Mouse (Mus musculus) cerebellum, postnatal 14 days (tissue): Measurements from ENCODE around the gene Vamp1.

Experiments
- DNase-seq, 2 experiments: peaks; one replicate each; pipeline ENCODE4 v3.0.0; 2021; ENCODE audit warnings: mixed read lengths in 2 of 2

The Vamp1 gene

DNA sequence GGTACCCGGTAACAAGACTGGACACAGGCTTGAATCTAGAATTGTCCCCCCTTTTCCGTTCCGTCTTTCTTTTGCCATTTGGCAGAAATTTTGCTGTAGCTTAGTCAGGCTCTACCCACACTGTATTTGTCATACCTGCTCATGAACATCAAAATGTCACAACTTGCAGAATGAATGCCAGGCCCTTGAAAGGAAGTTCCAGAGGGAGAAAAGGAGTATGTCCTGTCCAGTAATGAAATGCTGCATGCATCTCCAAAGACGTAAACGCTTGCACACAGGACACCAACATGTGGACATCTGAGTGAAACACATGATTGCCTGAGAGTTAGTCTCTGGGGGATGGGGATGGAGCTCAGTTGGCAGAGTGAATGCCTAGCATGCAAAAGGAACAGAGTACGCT is 1.6 kb upstream of the Vamp1 start:
- DNase-seq = no peak

GRCm38 (mm10) chr6:125216898-125217297 is 1.5 kb downstream of the Vamp1 start:
- peak in 1 of 2 experiments; percentile 38 for DNase-seq

- no peak for DNase-seq
These were observed 2.5 kb downstream of the Vamp1 start for GRCm38 (mm10) chr6:125217899-125218298.

DNA sequence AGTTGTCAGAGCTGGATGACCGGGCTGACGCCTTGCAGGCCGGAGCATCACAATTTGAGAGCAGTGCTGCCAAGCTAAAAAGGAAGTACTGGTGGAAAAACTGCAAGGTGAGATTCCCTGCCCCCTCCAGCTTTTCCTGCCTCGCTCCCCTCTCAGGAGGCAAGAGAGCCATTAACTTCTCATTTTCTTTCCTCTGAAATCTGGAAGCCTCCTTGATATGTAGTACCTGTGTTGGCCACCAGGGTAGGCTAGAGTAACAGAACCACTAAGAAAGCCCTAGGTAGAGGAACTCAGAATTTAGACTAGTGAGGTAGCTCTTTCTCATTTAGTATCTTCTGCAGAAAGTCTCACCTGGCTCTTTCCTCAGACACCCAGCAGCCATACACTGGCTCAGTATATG is 3.6 kb downstream of the Vamp1 start:
- DNase-seq = peak; percentile 77 to 81

DNA sequence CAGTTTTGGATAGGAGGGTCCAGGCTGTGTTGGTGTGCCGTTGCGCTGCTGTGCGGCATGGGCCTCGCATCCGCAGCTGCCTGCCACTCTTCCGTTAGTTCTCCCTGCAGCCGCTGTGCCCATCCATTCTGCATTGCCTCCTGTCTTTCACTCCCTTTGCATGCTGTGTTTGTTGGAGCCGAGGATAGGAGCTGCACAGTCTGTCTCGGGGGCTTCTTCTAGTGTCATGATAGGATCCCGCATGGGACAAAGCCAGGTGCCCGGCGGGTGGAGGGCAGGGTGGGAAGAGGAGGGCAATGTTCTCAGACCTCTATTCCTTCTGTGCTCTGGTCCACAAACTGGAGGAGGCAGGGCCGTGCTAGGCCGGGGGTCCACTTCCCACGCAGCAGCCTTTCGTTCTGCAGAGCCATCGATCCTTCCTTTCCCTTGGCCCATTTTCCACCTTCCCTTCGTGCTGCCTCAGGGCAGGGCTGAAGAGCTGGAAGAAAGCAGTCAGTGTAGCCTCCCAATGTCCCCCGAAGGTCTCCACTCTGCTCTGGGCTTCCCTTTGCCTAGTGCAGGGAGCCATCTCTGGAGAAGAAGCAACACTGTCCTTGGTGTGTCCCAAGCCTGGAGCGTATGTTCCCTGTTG is 5.9 kb downstream of the Vamp1 start:
- DNase-seq = no peak

DNA sequence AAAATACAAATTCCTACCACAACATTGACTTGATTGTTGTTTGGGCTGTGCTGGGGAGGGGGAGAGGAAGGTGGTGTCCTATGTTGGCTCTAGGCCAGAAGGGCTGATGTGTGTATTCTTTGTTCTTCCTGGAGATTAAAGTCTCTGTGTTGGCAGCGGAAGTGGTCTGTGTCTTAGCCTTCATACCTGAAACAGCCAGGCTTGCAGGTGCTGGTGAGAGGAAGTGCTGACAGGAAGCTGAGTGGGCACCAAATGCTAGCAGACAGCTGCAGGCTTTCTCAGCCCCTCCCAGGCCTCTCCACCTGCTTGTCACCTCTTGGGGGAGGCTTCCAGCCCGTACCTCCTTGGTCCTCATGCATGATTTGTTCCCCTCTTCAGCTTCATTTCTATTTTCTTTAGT is 6.8 kb downstream of the Vamp1 start:
- no peak for DNase-seq

- no peak for DNase-seq
These were observed 7.2 kb downstream of the Vamp1 start for GRCm38 (mm10) chr6:125222577-125222976.

- DNase-seq = no peak
These were observed 10.3 kb downstream of the Vamp1 start for GRCm38 (mm10) chr6:125225518-125226115.

DNA sequence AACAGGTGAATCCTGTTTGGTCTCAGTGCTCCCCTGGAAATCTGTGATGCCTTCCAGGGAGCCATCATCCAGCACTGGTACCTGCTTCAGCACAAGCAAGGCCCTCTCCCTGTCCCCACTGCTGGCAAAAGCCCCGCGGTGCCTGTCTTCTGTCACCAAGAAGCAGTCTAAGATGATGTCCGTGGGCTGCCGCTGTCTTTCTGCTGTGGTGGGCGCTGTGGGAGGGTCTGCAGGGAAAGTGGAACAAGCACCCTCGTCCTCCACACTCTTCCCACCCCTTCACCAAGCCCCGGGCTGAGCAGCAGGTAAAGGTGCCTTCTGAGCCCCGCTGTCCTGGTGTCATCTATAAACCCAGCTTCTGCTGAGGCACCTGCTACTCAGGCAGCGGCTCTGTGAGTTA is 15.2 kb downstream of the Vamp1 start:
- no peak for DNase-seq

DNA sequence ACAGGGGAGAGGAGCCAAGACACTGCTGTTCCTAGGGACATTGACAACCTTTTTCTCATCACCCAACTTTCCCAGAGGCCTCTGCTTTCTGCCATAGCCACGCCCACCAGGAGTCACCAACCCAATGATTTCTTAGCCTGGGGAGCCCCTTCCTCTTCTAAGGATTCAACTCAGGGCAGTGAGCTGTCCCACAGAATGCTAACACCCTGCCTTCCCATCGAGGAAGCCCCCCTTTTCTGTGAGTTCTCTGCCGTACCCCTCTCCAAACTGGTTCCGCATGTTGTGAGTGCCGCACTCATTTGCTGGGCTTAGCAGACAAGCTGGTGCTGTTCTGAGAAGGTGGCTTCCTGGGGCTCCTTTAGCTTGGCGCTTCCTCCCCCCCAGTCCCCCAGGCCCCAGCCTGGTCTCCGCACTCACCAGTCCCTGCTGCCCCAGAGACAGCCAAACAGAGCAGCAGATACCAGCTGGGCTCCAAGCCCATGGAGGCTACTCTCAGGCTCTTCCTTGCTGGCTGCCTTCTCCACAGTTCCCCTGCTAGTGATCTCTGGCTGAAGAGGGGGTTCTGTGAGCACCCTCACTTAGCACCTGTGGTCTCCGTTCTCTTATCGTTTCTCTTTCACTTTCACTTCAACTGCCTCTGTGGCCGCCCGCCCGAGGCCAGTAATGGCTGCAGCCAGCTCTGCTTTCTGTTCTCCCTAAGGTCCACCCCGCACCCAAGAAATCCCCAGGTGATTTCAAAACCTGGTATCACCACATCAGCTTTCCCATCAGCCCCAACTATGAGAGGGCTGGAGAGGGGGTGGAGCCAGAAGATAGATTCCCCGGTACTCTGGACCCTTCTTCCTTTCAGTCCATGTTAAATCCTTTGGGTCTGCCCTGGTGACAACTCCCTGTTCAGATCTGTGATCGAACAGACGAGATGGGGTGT is 16.0 kb downstream of the Vamp1 start, which contains the start of gene Tapbpl:
Tapbpl (minus strand) TSS at position 744 of the 928 bp plus-strand sequence.
- DNase-seq = peak; percentile 64 to 69

DNA sequence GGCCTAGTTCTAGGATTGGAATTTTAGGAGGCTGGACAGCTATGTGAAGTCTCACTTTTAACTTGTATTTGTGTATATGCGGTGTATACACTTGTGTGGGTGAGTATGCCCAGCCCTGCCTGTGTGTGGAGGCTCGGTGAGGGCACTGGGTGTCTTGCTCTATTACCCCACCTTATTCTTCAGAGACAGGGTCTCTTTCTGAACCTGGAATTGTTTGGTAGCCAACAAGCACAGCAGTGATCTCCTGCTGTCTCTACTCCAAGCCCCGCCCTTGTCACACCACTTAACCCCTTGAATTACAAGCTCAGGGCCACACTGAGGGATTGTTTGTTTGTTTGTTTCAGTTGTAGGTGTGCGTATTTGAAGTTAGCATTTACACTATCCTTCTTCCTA is 16.7 kb downstream of the Vamp1 start:
- peak; percentile 26 for DNase-seq

DNA sequence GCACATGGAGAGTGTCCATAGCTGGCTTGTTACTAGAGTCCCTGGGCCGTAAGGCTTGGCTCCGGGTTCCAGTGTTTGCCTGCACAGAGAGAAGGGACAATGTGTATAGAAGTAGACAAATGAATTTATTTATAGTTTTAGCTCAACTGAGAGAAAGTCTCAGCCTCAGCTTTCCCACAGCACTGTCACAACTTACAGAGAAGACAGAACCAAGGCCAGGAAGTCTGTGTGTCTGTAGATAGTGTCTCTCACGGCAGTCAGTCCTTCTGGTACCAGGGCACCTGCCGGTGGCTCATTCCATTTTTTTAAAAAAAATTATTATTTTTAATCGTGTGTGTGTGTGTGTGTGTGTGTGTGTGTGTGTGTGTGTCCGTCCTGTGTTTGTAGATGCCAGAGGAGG is 17.2 kb downstream of the Vamp1 start:
- no peak for DNase-seq

GRCm38 (mm10) chr6:125233816-125234519 is 18.6 kb downstream of the Vamp1 start:
- no peak for DNase-seq

DNA sequence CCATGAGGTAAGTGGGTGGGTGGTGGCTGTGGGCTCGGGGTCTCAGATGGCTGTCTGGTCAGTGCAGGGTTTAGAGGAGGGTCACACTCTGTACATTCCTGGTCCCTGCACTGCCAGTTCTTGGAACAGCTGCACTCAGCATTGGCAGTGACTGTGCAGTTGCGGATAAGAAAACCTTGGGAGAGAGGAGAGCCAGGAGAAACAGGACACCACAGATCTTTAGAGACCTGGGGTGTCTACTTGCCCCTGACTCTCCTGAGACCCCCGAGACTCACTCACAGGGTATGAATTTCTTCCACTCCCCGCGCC is 19.1 kb downstream of the Vamp1 start:
- no peak for DNase-seq

DNA sequence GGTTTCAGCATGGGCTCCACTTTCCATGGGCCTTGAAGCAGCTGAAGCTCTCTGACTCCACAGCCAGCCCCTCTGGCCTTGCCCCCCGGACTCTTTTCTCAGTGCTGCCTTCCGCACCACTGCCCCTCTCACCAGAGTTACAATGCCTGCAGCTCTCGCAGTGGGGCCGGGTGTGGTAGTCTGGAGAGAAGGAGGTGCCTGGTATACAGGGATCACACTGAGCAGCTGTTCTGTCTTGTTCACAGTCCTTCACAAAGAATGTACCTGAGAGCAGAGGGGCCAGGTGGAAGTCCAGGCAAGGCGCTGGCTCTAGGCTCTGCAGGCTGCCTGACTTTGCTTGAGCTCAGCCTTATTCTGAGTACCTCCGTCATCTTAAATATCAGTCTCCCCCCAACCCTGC is 21.0 kb downstream of the Vamp1 start:
- no peak for DNase-seq

- DNase-seq = no peak
These were observed 21.4 kb downstream of the Vamp1 start, which contains the start of gene Cd27 for GRCm38 (mm10) chr6:125236782-125237181. Gene Cd27, minus strand, starts transcription at chr6:125237010.

- no peak for DNase-seq
These were observed 22.1 kb downstream of the Vamp1 start for GRCm38 (mm10) chr6:125237421-125237820.

GRCm38 (mm10) chr6:125238396-125238795 is 23.0 kb downstream of the Vamp1 start:
- DNase-seq = no peak

- no peak for DNase-seq
These were observed 24.2 kb downstream of the Vamp1 start for GRCm38 (mm10) chr6:125239547-125239946.

GRCm38 (mm10) chr6:125240617-125241016 is 25.3 kb downstream of the Vamp1 start:
- no peak for DNase-seq

DNA sequence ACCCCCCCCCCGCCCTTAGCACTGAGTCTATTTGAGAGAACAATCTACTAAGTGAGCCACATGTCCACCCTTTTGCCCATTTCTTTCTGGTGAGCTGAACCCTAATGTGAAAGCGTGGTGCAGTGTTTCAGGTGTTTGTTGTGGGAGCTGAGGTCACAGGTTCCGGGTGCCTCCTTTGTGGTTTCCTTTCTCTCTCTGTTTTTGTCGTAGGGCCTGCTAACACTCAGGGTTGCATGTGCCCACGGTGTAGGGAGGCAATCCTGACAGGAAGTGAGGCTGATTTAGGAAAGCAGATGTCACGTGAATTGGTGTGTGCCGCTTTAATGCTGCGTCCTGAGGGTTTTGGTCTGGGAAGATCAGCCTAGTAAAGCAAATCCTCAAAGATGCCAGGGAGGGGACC is 26.2 kb downstream of the Vamp1 start:
- DNase-seq = no peak

DNA sequence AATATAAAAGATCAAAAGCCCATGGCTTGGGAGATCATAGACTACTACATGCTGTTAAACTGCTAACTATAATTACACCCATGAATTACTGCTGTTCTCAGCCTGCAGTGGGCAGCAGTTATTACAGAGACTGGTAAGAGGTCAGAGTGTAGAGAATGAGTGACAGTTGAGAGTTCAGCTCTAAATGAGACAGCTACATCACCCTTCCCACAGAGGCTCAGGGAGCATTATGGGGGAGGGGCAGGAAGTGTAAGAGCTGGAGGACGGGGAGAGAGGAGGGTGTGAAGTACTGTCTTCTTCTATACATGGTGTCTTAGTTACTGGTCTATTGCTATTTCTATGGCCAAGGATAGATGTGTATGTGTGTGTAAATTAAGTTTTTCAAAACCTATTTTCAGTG is 29.2 kb downstream of the Vamp1 start:
- no peak for DNase-seq

DNA sequence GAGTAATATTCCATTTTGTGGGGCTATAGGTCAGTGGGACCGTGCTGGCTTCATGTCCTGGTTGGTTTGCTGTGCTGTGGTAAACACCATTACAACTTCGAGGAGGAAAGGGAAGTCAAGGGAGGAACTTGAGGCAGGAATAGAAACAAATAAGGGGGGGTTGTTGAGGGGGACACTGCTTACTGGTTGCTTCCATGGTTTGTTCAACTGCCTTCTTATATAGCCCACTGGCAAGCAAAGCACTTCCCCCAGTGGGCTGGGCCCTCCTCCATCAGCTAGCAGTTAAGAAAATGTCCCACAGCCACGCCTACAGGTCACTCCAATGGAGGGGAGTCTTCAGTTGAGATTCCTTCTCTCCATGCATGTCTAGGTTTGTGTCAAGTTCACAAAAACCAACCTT is 36.9 kb downstream of the Vamp1 start:
- no peak for DNase-seq
